Mouse (Mus musculus): Measurements from ENCODE around the gene Fate1. TPM values are rescaled to one million over a fixed set of nuclear protein-coding genes. Genes with fewer than 3 reads are reported as not detected.

The Fate1 gene
- polyA plus RNA-seq, 1 experiment from 2014 or later: not detected

- no peak overlapping the region for H3K9ac ChIP-seq (ENCODE audit: low read depth, low read length)
- no peaks in the 10 kb centered on the region for H3K9me3 ChIP-seq (replicated peaks; ENCODE audit: control insufficient read depth, low read length)
- H3K36me3 ChIP-seq (ENCODE audit: control insufficient read depth, insufficient read depth): no peaks in the 10 kb centered on the region
- no peak overlapping the region for H3K4me2 ChIP-seq (ENCODE audit: low read depth, low read length)
- no peaks in the 10 kb centered on the region; the same call in 1 of the 2 replicates for H3K27me3 ChIP-seq (ENCODE audit: control insufficient read depth, insufficient read depth, low read depth, low read length)
- no peak overlapping the region for H3K4me3 ChIP-seq (ENCODE audit: low read depth, low read length)
- no peak for ATAC-seq (ENCODE audit: low read depth)
- no peak overlapping the region for H3K27ac ChIP-seq (ENCODE audit: low read length)
- H3K4me1 ChIP-seq (ENCODE audit: control insufficient read depth, low read depth, low read length): no peaks in the 10 kb centered on the region
- WGBS (ENCODE audit: insufficient replicate concordance): 34% methylated on average over 3 of the region's 3 CpGs
Observed at GRCm38 (mm10) chrX:71980443-71980842, 7.7 kb downstream of the Fate1 start.

DNA sequence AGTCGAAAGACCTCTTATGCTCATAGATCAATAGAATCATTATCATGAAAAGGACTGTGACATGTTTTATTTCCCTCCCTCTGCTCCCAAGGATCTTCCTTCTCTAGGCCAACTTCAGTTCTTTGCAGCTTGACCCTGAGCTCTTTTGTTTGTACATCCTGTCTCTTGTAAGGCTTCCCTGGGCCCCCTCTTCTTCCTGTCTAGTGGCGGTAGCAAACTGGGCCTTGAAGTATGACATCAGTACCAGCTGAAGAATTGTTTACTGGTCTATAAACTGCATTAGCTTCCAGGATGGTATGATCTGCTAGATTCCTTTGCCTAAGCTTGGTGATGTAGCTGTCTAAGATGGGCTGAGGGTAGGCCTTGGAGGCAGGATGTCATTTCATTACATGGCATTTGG is 8.5 kb downstream of the Fate1 start:
- H3K36me3 ChIP-seq (ENCODE audit: control insufficient read depth, insufficient read depth): no peaks in the 10 kb centered on the region
- no peak overlapping the region for H3K27ac ChIP-seq (ENCODE audit: low read length)
- H3K27me3 ChIP-seq (ENCODE audit: control insufficient read depth, insufficient read depth, low read depth, low read length): no peaks in the 10 kb centered on the region; the same call in 1 of the 2 replicates
- no peak overlapping the region for H3K9ac ChIP-seq (ENCODE audit: low read depth, low read length)
- ATAC-seq (ENCODE audit: low read depth): no peak
- H3K4me1 ChIP-seq (ENCODE audit: control insufficient read depth, low read depth, low read length): no peaks in the 10 kb centered on the region
- H3K9me3 ChIP-seq (replicated peaks; ENCODE audit: control insufficient read depth, low read length): no peaks in the 10 kb centered on the region
- H3K4me2 ChIP-seq (ENCODE audit: low read depth, low read length): no peak overlapping the region
- H3K4me3 ChIP-seq (ENCODE audit: low read depth, low read length): no peak overlapping the region
- WGBS (ENCODE audit: insufficient replicate concordance): 45% methylated on average over 2 of the region's 2 CpGs

DNA sequence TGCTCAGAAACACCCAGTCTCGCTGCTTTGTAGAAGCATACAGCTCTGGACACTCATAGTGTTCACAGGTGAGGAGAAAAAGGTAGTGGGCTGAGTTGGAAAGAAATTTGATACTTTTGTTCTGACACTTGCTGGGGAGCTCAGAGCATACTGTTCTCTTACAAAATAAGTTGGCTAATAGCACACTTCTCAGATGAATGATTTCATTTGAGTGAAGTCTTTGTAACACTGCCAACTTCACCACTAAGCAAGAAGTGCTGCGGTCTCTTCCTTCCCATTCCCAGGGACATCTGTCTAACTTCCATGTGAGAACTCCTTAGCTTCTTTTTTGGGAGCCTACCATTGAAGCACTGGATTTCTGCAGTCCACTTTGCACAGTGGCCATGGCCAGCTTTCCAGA is 10.4 kb downstream of the Fate1 start:
- Histone ChIP-seq H3K4me1 (ENCODE audit: control insufficient read depth, low read depth, low read length) (no peaks in the 10 kb centered on the region), H3K27me3 (ENCODE audit: control insufficient read depth, insufficient read depth, low read depth, low read length) (no peaks in the 10 kb centered on the region; the same call in 1 of the 2 replicates), H3K9ac (ENCODE audit: low read depth, low read length) (no peak overlapping the region), H3K4me3 (ENCODE audit: low read depth, low read length) (no peak overlapping the region), H3K9me3 (replicated peaks; ENCODE audit: control insufficient read depth, low read length) (no peaks in the 10 kb centered on the region), H3K27ac (ENCODE audit: low read length) (no peak overlapping the region), H3K4me2 (ENCODE audit: low read depth, low read length) (no peak overlapping the region), H3K36me3 (ENCODE audit: control insufficient read depth, insufficient read depth) (no peaks in the 10 kb centered on the region)
- 47% methylated on average over 2 of the region's 2 CpGs for WGBS (ENCODE audit: insufficient replicate concordance)
- no peak for ATAC-seq (ENCODE audit: low read depth)

- no peaks in the 10 kb centered on the region for H3K9me3 ChIP-seq (replicated peaks; ENCODE audit: control insufficient read depth, low read length)
- no peak overlapping the region for H3K27ac ChIP-seq (ENCODE audit: low read length)
- no peak for ATAC-seq (ENCODE audit: low read depth)
- no peaks in the 10 kb centered on the region for H3K36me3 ChIP-seq (ENCODE audit: control insufficient read depth, insufficient read depth)
- no peak overlapping the region for H3K4me3 ChIP-seq (ENCODE audit: low read depth, low read length)
- H3K4me2 ChIP-seq (ENCODE audit: low read depth, low read length): no peak overlapping the region
- WGBS (ENCODE audit: insufficient replicate concordance): 61% methylated on average over 1 of the region's 1 CpGs
- no peaks in the 10 kb centered on the region for H3K4me1 ChIP-seq (ENCODE audit: control insufficient read depth, low read depth, low read length)
- H3K9ac ChIP-seq (ENCODE audit: low read depth, low read length): no peak overlapping the region
- no peaks in the 10 kb centered on the region; the same call in 1 of the 2 replicates for H3K27me3 ChIP-seq (ENCODE audit: control insufficient read depth, insufficient read depth, low read depth, low read length)
Observed at GRCm38 (mm10) chrX:71983775-71984174, 11.0 kb downstream of the Fate1 start.

- Histone ChIP-seq H3K9me3 (replicated peaks; ENCODE audit: control insufficient read depth, low read length) (no peaks in the 10 kb centered on the region), H3K4me3 (ENCODE audit: low read depth, low read length) (no peak within 1 kb of the TSS)
Observed at GRCm38 (mm10) chrX:71991549-71991948, 18.8 kb downstream of the Fate1 start, which contains the start of gene Cnga2. TSS of gene Cnga2 (plus strand) at chrX:71991849.

DNA sequence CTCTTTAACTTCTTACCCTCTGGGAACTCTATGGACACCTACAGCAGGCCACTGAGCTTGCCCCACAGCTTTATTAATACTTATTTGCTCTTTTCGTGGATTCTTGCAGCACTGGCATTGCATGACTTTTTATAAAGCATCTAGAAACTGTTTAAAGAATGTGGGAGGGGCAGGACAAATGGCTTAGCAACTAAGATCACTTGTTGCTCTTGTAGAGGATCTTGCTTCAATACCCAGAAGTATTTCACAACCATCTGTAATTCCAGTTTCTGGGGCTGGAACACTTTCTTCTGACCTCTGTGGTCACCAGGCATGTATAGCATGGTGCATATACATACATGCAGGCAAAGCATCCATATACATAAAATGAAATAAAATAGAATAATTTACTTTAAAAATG is 23.2 kb downstream of the Fate1 start:
- H3K36me3 ChIP-seq (ENCODE audit: control insufficient read depth, insufficient read depth): no peaks in the 10 kb centered on the region
- no peak overlapping the region for H3K27ac ChIP-seq (ENCODE audit: low read length)
- no peaks in the 10 kb centered on the region for H3K27me3 ChIP-seq (ENCODE audit: control insufficient read depth, insufficient read depth, low read depth, low read length)
- H3K4me3 ChIP-seq (ENCODE audit: low read depth, low read length): no peak overlapping the region
- no peak overlapping the region for H3K9ac ChIP-seq (ENCODE audit: low read depth, low read length)
- WGBS (ENCODE audit: insufficient replicate concordance): 30% methylated on average over 1 of the region's 1 CpGs
- no peak overlapping the region for H3K4me2 ChIP-seq (ENCODE audit: low read depth, low read length)
- no peaks in the 10 kb centered on the region for H3K9me3 ChIP-seq (replicated peaks; ENCODE audit: control insufficient read depth, low read length)
- ATAC-seq (ENCODE audit: low read depth): no peak
- no peaks in the 10 kb centered on the region for H3K4me1 ChIP-seq (ENCODE audit: control insufficient read depth, low read depth, low read length)

More at GRCm38 (mm10) chrX:71991549-71991948, 18.8 kb downstream of the Fate1 start, which contains the start of gene Cnga2:
- Histone ChIP-seq H3K27me3 (ENCODE audit: control insufficient read depth, insufficient read depth, low read depth, low read length) (no peaks in the 10 kb centered on the region), H3K4me2 (ENCODE audit: low read depth, low read length) (no peak within 1 kb of the TSS), H3K36me3 (ENCODE audit: control insufficient read depth, insufficient read depth) (no peaks in the 10 kb centered on the region), H3K27ac (ENCODE audit: low read length) (no peak within 1 kb of the TSS), H3K9ac (ENCODE audit: low read depth, low read length) (no peak within 1 kb of the TSS), H3K4me1 (ENCODE audit: control insufficient read depth, low read depth, low read length) (no peaks in the 10 kb centered on the region)
- no peak for ATAC-seq (ENCODE audit: low read depth)
- WGBS (ENCODE audit: insufficient replicate concordance): 59% methylated on average over 3 of the region's 3 CpGs

GRCm38 (mm10) chrX:72009930-72010329 is 37.1 kb downstream of the Fate1 start:
- ATAC-seq (ENCODE audit: low read depth): no peak
- no peak overlapping the region for H3K27ac ChIP-seq (ENCODE audit: low read length)
- H3K9me3 ChIP-seq (replicated peaks; ENCODE audit: control insufficient read depth, low read length): no peaks in the 10 kb centered on the region
- no peak overlapping the region for H3K4me2 ChIP-seq (ENCODE audit: low read depth, low read length)
- H3K4me3 ChIP-seq (ENCODE audit: low read depth, low read length): no peak overlapping the region
- H3K9ac ChIP-seq (ENCODE audit: low read depth, low read length): no peak overlapping the region
- no peaks in the 10 kb centered on the region for H3K36me3 ChIP-seq (ENCODE audit: control insufficient read depth, insufficient read depth)
- no peaks in the 10 kb centered on the region for H3K27me3 ChIP-seq (ENCODE audit: control insufficient read depth, insufficient read depth, low read depth, low read length)
- H3K4me1 ChIP-seq (ENCODE audit: control insufficient read depth, low read depth, low read length): no peaks in the 10 kb centered on the region

- Histone ChIP-seq H3K27ac (ENCODE audit: low read length) (no peak overlapping the region), H3K27me3 (ENCODE audit: control insufficient read depth, insufficient read depth, low read depth, low read length) (no peaks in the 10 kb centered on the region), H3K36me3 (ENCODE audit: control insufficient read depth, insufficient read depth) (no peaks in the 10 kb centered on the region), H3K4me2 (ENCODE audit: low read depth, low read length) (no peak overlapping the region), H3K9me3 (replicated peaks; ENCODE audit: control insufficient read depth, low read length) (no peaks in the 10 kb centered on the region), H3K9ac (ENCODE audit: low read depth, low read length) (no peak overlapping the region), H3K4me3 (ENCODE audit: low read depth, low read length) (no peak overlapping the region), H3K4me1 (ENCODE audit: control insufficient read depth, low read depth, low read length) (no peaks in the 10 kb centered on the region)
- ATAC-seq (ENCODE audit: low read depth): no peak
- 60% methylated on average over 9 of the region's 9 CpGs for WGBS (ENCODE audit: insufficient replicate concordance)
Observed at GRCm38 (mm10) chrX:72012236-72012635, 39.5 kb downstream of the Fate1 start.

DNA sequence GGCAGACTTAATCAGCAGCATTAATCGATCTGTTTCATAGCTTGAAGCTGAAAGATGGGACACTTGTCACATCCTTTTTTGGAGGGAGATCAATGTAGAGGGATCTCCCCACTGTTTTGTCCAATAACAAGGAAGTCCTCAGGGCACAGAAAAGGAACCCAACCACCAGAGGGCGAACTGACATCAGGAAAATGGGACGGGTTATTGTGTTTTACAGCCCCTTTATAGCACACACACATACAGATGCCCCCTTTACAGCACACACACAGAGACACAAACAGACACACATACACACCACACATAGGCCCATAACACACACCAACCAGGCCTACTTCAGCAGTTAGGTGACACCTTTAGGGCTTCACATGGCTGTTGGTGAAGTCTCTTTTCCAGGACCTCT is 40.0 kb downstream of the Fate1 start:
- no peaks in the 10 kb centered on the region for H3K9me3 ChIP-seq (replicated peaks; ENCODE audit: control insufficient read depth, low read length)
- ATAC-seq (ENCODE audit: low read depth): no peak
- no peak overlapping the region for H3K4me3 ChIP-seq (ENCODE audit: low read depth, low read length)
- H3K4me2 ChIP-seq (ENCODE audit: low read depth, low read length): no peak overlapping the region
- H3K36me3 ChIP-seq (ENCODE audit: control insufficient read depth, insufficient read depth): no peaks in the 10 kb centered on the region
- WGBS (ENCODE audit: insufficient replicate concordance): 22% methylated on average over 3 of the region's 3 CpGs
- no peak overlapping the region for H3K9ac ChIP-seq (ENCODE audit: low read depth, low read length)
- no peaks in the 10 kb centered on the region for H3K4me1 ChIP-seq (ENCODE audit: control insufficient read depth, low read depth, low read length)
- no peaks in the 10 kb centered on the region for H3K27me3 ChIP-seq (ENCODE audit: control insufficient read depth, insufficient read depth, low read depth, low read length)
- no peak overlapping the region for H3K27ac ChIP-seq (ENCODE audit: low read length)
